Mouse (Mus musculus): ENCODE results near the gene Cmtm6.
"Not testable (repeated sequence)": the region's sequence is repeated elsewhere in the genome, so short reads cannot be mapped to it uniquely, and the experiment has no call there.

The Cmtm6 gene

GRCm38 (mm10) chr9:114731011-114731755, at the start of gene Cmtm6:
Gene Cmtm6 (plus strand): TSS chr9:114731116.
- in situ Hi-C loops (cut with MboI, MseI) = no loop called here

- in situ Hi-C loops (cut with MboI, MseI) = no loop called here
Observed at GRCm38 (mm10) chr9:114682193-114682592, 48.7 kb upstream of the Cmtm6 start.

DNA sequence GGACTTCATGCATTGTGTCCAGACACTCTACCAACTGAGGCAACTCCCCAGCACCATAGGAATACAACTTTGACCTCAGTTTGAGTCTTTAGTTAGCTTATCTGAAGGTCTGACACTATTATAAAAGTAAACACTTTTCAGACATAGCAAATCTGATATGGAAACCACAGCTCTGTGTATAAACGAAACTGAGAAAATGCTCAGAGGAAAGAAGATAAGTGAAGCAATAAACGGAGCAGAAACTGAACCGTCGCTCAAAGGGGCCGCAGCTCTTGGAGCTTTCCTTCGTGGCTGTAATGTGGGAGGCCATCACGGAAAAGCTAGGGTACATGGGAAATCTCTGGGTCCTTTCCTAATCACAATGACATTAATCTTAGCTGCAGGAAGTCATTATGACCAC, 44.7 kb upstream of the Cmtm6 start:
- in situ Hi-C loops (cut with MboI, MseI) = no loop called here

- in situ Hi-C loops (cut with MboI, MseI) = no loop called here
Observed at GRCm38 (mm10) chr9:114687639-114688038, 43.3 kb upstream of the Cmtm6 start.

- in situ Hi-C loops (cut with MboI, MseI) = no loop called here
Observed at GRCm38 (mm10) chr9:114688252-114688952, 42.5 kb upstream of the Cmtm6 start, which contains the start of gene Dync1li1. Gene Dync1li1 (plus strand): TSS chr9:114688790.

- in situ Hi-C loops (cut with MboI, MseI) = no loop called here
Observed at GRCm38 (mm10) chr9:114688953-114689407, 41.9 kb upstream of the Cmtm6 start.

DNA sequence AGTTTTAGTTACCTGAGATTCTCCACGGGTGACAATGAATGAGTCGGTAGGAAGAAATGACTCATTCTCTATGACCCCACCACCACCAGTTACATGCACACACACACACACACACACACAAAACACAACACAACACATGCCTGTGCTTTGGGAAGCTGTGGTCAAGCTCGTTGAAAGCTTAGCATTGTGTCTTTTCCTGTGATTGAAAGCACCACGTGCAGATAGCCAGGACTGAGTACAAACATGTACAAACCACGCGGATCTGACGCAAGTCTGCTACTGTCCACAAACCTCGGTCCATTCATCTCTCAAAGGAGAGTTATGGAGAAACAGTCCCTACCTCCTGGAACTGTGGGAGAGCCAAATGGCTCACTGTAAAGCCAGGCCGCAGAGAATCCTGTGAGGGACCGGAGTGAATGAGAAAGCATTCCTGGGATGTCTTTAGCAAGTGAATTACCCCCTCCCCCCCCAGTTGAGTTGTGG, 40.8 kb upstream of the Cmtm6 start:
- in situ Hi-C loops (cut with MboI, MseI) = no loop called here

GRCm38 (mm10) chr9:114691112-114691511, 39.8 kb upstream of the Cmtm6 start:
- in situ Hi-C loops (cut with MboI, MseI) = no loop called here

GRCm38 (mm10) chr9:114695662-114696061, 35.3 kb upstream of the Cmtm6 start:
- in situ Hi-C loops (cut with MboI, MseI) = not testable (repeated sequence)

DNA sequence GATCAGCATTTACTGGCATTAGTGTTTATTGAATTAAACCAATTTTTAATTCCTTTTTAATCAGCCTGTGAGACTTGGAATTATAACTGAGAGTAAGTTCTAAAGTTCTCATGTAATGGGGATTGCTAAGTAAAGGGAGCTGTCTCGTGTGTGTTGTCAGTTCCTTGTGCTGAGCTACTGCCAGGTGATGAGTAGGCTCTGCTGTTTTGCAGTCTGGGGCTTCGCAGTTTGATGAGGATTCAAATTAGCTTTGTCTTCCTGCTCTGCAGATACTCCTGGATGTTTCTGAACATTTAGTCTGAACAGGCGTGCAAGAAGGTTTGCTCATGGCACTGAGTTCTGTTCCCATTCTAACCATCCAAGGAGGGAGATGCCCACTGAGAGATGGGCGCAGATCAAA, 33.8 kb upstream of the Cmtm6 start:
- in situ Hi-C loops (cut with MboI, MseI) = no loop called here

DNA sequence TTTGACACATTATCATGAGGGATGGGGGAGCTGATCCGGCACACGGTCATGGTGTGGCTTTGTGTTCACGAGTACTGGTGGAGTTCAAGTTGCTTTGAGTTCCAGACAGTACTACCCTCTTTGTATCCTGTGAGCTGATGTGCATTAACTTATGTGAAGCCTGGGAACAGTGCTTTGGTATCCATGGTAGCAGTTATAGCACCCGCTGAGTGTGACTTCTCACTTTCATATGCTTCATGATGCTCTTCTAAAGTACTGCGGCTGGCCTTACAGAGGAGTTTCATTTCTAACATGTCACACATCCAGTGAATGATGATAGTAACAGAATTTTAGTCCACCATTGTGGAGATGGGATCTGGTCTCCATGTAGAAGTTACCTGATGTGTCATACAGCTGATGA, 33.0 kb upstream of the Cmtm6 start:
- in situ Hi-C loops (cut with MboI, MseI) = no loop called here

- in situ Hi-C loops (cut with MboI, MseI) = no loop called here
Observed at GRCm38 (mm10) chr9:114699262-114699661, 31.7 kb upstream of the Cmtm6 start.

GRCm38 (mm10) chr9:114699882-114700665, 30.8 kb upstream of the Cmtm6 start:
- in situ Hi-C loops (cut with MboI, MseI) = no loop called here

DNA sequence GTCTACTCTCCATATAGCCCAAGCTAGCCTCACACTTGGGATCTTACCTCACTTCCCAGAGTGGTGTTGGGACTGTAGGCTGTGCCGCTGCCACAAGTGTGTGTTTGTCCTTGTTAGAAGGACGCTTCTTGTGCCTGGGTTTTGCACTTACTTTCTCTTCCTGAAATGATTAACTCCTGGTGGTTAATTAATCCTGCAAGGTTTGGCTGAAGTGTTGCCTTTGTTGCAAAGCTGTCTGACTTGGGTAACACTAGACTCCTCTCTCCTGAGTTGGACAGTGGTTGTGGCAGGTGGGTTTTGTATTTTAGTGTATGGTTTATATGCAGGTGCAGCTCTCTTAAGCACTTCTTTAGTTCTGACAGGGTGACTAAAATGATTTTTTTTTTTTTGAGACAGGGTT, 29.9 kb upstream of the Cmtm6 start:
- in situ Hi-C loops (cut with MboI, MseI) = no loop called here

DNA sequence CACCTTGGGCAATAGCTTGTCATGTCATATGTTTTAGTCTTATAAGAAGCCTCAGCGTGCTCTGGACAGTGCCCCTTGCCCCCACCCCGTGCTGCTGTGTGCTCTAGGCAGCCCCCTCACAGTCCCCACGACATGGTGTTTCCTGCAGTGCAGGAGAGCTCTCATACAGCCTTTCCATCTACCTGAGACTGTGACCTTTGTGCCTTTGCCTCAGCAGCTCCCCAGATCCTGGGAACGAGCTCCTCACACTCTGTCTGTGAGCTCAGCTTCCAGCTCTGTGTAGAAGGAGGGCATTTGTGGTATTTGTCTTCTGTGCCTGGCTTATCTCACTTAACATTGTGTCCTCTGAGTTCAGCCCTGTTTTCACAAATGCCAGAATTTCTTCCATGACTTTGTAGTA, 29.0 kb upstream of the Cmtm6 start:
- in situ Hi-C loops (cut with MboI, MseI) = no loop called here

- in situ Hi-C loops (cut with MboI, MseI) = no loop called here
Observed at GRCm38 (mm10) chr9:114707805-114708204, 23.1 kb upstream of the Cmtm6 start.

GRCm38 (mm10) chr9:114710345-114710744, 20.6 kb upstream of the Cmtm6 start:
- in situ Hi-C loops (cut with MboI, MseI) = no loop called here

DNA sequence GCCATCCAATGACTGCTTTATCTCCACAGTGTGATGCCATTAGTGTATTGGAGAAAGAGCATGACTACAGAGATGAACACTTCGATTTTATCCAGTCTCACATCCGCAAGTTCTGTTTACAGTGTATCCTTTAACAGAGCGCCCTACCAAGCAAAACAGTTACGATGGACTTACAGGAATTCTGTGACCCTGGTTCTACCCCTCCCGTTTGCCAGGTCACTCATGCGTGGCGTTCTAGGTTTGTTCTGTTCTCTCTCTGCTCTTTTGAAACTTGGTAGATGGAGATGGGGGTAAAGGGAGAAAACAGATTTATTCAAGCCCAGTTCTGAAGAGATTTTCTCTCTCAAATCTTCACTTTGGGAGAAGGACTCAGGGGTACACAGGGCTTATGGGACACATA, 17.4 kb upstream of the Cmtm6 start:
- in situ Hi-C loops (cut with MboI, MseI) = no loop called here

DNA sequence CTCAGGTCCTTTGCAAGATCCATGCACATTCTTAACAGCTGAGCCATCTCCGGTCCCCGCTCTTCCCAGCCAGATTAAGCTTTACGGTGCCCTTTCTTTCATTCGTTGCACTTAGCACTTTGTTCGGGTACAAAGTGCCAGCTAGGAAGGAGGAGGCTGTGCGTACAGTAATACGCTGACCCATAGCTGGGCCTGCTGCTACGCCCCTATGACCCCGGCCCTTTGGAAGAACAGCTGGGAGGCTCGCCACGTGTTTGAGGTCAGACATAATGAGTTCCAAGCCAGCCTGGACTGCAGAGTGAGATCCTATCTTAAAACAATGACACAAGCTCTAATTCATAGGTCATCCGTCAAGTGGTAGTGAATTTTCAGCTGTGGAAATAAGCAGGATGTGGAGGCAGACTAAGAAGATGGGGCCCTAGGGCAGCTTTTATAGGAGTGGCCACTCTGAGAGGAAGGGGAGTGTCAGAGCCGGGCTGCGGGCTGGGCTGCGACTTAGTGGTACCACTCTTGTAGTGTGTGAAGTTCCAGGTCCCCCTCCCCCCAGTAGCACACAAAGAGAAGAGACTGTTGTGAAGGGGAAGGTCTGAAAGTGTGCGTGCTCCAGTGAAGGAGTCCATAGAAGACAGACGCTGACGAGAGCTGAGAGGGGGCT, 14.1 kb upstream of the Cmtm6 start:
- in situ Hi-C loops (cut with MboI, MseI) = no loop called here

DNA sequence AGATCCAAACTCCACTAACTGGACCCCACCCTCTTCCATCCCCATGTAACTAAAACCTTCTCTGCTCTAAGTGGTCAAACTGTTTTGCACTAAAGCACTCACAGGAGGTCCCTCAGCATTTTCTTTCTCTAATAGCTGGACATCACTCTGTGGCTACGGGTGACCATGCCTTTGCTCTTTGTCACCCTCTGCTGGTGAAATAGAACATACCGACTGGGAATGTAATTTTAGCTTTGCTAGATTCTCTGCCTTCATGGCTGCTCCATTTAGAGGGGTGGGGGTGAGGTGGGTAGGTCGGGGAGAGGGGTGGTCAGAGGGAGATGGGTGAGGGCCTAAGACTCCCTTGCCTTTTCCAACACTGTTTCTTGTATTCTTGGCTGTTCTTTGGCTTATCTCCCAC, 3.6 kb upstream of the Cmtm6 start:
- in situ Hi-C loops (cut with MboI, MseI) = loop anchor here in 1 of 2 experiments (5.0 kb wide), 1 partner anchor 85 kb away; the partner anchor contains the start of gene Cnot10

DNA sequence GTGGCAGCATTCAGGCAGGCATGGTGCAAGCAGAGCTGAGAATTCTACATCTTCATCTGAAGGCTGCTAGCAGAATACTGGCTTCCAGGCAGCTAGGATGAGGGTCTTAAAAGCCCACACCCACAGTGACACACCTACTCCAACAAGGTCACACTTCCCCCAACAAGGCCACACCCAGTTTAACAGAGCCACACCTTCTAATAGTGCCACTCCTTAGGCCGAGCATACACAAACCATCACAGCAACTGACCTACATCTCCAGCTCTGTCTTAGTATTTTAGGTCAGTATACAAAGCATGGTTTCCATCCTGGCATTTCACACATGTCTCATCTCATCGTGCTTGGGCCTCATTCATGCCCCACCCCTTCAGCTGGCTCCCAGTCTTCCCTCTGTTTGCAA, 2.5 kb upstream of the Cmtm6 start:
- in situ Hi-C loops (cut with MboI, MseI) = loop anchor here in 1 of 2 experiments (5.0 kb wide), 1 partner anchor 86 kb away; the partner anchor contains the start of gene Cnot10
